Mouse (Mus musculus): ENCODE results near the gene Gne. TPM values are rescaled to one million over a fixed set of nuclear protein-coding genes. Genes with fewer than 3 reads are reported as not detected.

Gne gene
- polyA plus RNA-seq, 1 experiment from 2014 or later, result 20.4 TPM

- peaks cover 35% of the 10 kb centered on the region for H3K4me1 ChIP-seq (replicated peaks)
- no peak overlapping the region for H3K27ac ChIP-seq
- H3K27me3 ChIP-seq, result peaks cover 27% of the 10 kb centered on the region
- WGBS, result 96% methylated on average over 4 of the region's 4 CpGs
- no peak overlapping the region for H3K9ac ChIP-seq (replicated peaks)
- no peak overlapping the region for H3K4me2 ChIP-seq (replicated peaks)
- H3K36me3 ChIP-seq, result peaks cover 24% of the 10 kb centered on the region
- no peak overlapping the region for H3K4me3 ChIP-seq (replicated peaks)
- no peak for ATAC-seq
- H3K9me3 ChIP-seq, result no peaks in the 10 kb centered on the region
These were observed 67.9 kb downstream of the Gne start for GRCm38 (mm10) chr4:44016071-44016470.

GRCm38 (mm10) chr4:44013391-44014070, 70.4 kb downstream of the Gne start:
- 32% methylated on average over 11 of the region's 11 CpGs for WGBS
- H3K27ac ChIP-seq, result no peak overlapping the region
- 0 out of 2 replicates have a peak, but pooled peaks cover 2% of the 10 kb centered on the region for H3K27me3 ChIP-seq
- no peaks in the 10 kb centered on the region for H3K36me3 ChIP-seq
- peak overlapping the region; percentile 99 for H3K4me2 ChIP-seq (replicated peaks)
- no peak for ATAC-seq
- H3K9me3 ChIP-seq, result no peaks in the 10 kb centered on the region
- peak overlapping the region; percentile 90 for H3K9ac ChIP-seq (replicated peaks)
- H3K4me1 ChIP-seq (replicated peaks), result peaks cover 37% of the 10 kb centered on the region
- H3K4me3 ChIP-seq (replicated peaks), result peak overlapping the region; percentile 76

GRCm38 (mm10) chr4:44012376-44013367, 71.3 kb downstream of the Gne start:
- under 1% methylated on average over 77 of the region's 77 CpGs for WGBS
- no peaks in the 10 kb centered on the region for H3K36me3 ChIP-seq
- peak; percentile 99 for ATAC-seq
- peaks cover 37% of the 10 kb centered on the region for H3K4me1 ChIP-seq (replicated peaks)
- 0 out of 2 replicates have a peak, but pooled peaks cover 2% of the 10 kb centered on the region for H3K27me3 ChIP-seq
- no peaks in the 10 kb centered on the region for H3K9me3 ChIP-seq
- peak overlapping the region; percentile 90 for H3K9ac ChIP-seq (replicated peaks)
- H3K4me3 ChIP-seq (replicated peaks), result peak overlapping the region; percentile 76
- peak overlapping the region; percentile 99 for H3K4me2 ChIP-seq (replicated peaks)
- peak overlapping the region; percentile 75 for H3K27ac ChIP-seq

DNA sequence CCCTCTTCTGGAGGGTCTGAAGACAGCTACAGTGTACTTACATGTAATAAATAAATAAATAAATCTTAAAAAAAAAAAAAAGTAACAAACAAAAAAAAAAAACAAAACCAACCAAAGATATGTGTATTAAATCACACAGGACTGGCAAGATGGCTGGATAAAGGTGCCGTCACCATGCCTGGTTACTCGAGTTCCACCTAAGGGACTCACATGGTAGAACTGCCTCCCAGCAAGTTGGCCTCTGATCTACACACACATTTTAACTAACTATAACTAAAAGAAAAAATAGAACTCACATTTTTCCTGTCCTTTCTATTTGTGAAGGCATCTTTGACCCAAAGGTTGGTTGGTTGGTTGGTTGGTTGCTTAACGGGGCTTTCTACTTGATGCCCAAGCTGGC, 72.2 kb downstream of the Gne start:
- Histone ChIP-seq H3K4me2 (replicated peaks) (peak overlapping the region; percentile 99), H3K36me3 (no peaks in the 10 kb centered on the region), H3K9me3 (no peaks in the 10 kb centered on the region), H3K4me3 (replicated peaks) (peak overlapping the region; percentile 76), H3K27me3 (0 out of 2 replicates have a peak, but pooled peaks cover 2% of the 10 kb centered on the region), H3K9ac (replicated peaks) (peak overlapping the region; percentile 69), H3K4me1 (replicated peaks) (peaks cover 37% of the 10 kb centered on the region), H3K27ac (peak overlapping the region; percentile 75; the same call in 1 of the 2 replicates)
- no peak for ATAC-seq
- WGBS, result 74% methylated on average over 3 of the region's 3 CpGs

DNA sequence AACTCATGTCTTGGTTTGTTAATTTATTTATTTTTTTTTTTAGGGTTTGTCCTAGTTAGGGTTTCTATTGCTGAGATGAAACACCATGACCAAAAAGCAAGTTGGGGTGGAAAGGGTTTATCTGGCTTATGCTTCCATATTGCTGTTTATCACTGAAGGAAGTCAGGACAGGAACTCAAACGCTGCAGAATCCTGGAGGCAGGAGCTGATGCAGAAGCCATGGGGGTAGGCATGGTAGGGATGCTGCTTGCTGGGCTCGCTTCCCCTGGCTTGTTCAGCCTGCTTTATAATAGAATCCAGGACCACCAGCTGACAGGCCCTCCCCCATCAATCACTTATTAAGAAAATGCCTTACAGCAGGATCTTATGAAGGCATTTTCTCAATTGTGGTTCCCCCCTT, 73.1 kb downstream of the Gne start:
- WGBS, result 46% methylated on average over 2 of the region's 2 CpGs
- Histone ChIP-seq H3K4me3 (replicated peaks) (no peak overlapping the region), H3K9ac (replicated peaks) (no peak overlapping the region), H3K36me3 (no peaks in the 10 kb centered on the region), H3K27ac (no peak overlapping the region), H3K9me3 (no peaks in the 10 kb centered on the region), H3K4me1 (replicated peaks) (peaks cover 33% of the 10 kb centered on the region), H3K4me2 (replicated peaks) (no peak overlapping the region), H3K27me3 (no peaks in the 10 kb centered on the region)
- no peak for ATAC-seq

DNA sequence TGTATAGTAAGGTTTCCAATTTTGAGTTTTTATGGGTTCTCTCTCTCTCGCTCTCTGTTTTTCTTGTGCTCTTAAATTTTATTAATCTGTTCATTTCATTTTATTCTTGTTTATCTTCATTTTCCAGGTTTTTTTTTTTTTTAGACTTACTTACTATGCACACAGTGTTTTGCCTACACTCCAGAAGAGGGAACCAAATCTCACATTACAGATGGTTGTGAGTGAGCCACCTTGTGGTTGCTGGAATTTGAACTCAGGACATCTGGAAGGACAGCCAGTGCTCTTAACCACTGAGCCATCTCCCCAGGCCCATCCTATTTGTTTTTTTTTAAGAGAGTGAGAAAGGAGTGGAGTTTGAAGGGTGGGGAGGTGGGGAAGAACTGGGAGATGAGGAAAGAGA, 73.8 kb downstream of the Gne start:
- Histone ChIP-seq H3K9me3 (no peaks in the 10 kb centered on the region), H3K36me3 (no peaks in the 10 kb centered on the region), H3K4me2 (replicated peaks) (no peak overlapping the region), H3K27me3 (no peaks in the 10 kb centered on the region), H3K4me1 (replicated peaks) (peaks cover 30% of the 10 kb centered on the region), H3K4me3 (replicated peaks) (no peak overlapping the region), H3K9ac (replicated peaks) (no peak overlapping the region), H3K27ac (no peak overlapping the region)
- WGBS, result 97% methylated on average over 1 of the region's 1 CpGs
- no peak for ATAC-seq

- WGBS, result 73% methylated on average over 3 of the region's 3 CpGs
- Histone ChIP-seq H3K9ac (replicated peaks) (no peak overlapping the region), H3K9me3 (no peaks in the 10 kb centered on the region), H3K27ac (no peak overlapping the region), H3K27me3 (0 out of 2 replicates have a peak, but pooled peaks cover 3% of the 10 kb centered on the region), H3K36me3 (no peaks in the 10 kb centered on the region), H3K4me1 (replicated peaks) (no peaks in the 10 kb centered on the region), H3K4me3 (replicated peaks) (no peak overlapping the region), H3K4me2 (replicated peaks) (no peak overlapping the region)
- no peak for ATAC-seq
These were observed 79.2 kb downstream of the Gne start for GRCm38 (mm10) chr4:44004623-44005409.

DNA sequence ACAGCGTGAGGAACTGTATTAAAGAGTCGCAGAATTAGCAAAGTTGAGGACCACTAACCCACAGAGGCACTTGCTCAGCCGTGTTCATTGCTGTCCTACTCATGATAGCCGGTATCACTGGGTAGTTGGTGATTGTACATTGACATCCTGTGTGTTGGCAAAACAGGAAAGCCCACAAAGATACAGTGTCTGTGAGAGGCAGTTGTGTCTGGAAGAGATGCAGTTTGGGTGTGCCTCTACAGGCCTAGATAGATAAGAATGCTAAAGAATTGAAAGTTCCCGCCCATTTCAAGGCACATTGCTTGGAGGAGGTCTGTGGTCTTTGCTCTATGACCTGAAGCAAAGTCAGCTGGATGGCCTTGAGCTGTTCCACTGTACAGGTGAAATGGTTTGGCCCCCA, 79.9 kb downstream of the Gne start, which contains the start of gene Clta:
Gene Clta (plus strand): TSS at position 327 of the 400 bp plus-strand sequence.
- H3K4me1 ChIP-seq (replicated peaks), result no peaks in the 10 kb centered on the region
- no peak within 1 kb of the TSS for H3K4me2 ChIP-seq (replicated peaks)
- no peaks in the 10 kb centered on the region for H3K36me3 ChIP-seq
- 0 out of 2 replicates have a peak, but pooled peaks cover 3% of the 10 kb centered on the region for H3K27me3 ChIP-seq
- H3K27ac ChIP-seq, result no peak within 1 kb of the TSS
- WGBS, result 93% methylated on average over 5 of the region's 5 CpGs
- ATAC-seq, result no peak
- H3K9me3 ChIP-seq, result no peaks in the 10 kb centered on the region
- no peak within 1 kb of the TSS for H3K9ac ChIP-seq (replicated peaks)
- H3K4me3 ChIP-seq (replicated peaks), result no peak within 1 kb of the TSS

DNA sequence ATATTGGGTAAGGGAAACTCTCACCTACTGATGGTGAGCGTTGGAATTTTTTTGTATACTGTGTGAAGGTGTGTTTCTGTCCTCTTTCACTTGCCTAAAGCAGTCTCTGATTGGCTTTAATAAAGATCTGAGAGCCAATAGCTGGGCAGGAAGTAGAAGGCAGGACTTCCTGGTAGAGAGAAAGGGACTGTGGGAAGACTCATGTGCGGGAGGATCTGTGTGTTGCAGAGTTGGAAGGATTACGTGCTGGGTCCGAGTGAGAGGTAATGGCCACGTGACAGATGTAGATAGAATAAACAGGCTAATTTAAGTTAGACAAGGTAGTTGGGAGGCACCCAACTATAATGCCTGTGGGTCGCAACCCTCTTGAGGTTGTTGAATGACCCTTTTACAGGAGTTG, 80.4 kb downstream of the Gne start:
- Histone ChIP-seq H3K27me3 (0 out of 2 replicates have a peak, but pooled peaks cover 3% of the 10 kb centered on the region), H3K9me3 (no peaks in the 10 kb centered on the region), H3K4me3 (replicated peaks) (no peak overlapping the region), H3K4me1 (replicated peaks) (no peaks in the 10 kb centered on the region), H3K27ac (no peak overlapping the region), H3K4me2 (replicated peaks) (no peak overlapping the region), H3K9ac (replicated peaks) (no peak overlapping the region), H3K36me3 (no peaks in the 10 kb centered on the region)
- no peak for ATAC-seq
- WGBS, result 87% methylated on average over 6 of the region's 6 CpGs

- Histone ChIP-seq H3K4me1 (replicated peaks) (no peaks in the 10 kb centered on the region), H3K27ac (no peak overlapping the region), H3K4me2 (replicated peaks) (no peak overlapping the region), H3K36me3 (no peaks in the 10 kb centered on the region), H3K9me3 (no peaks in the 10 kb centered on the region), H3K27me3 (no peaks in the 10 kb centered on the region), H3K9ac (replicated peaks) (no peak overlapping the region), H3K4me3 (replicated peaks) (no peak overlapping the region)
- WGBS, result 79% methylated on average over 2 of the region's 2 CpGs
- ATAC-seq, result no peak
These were observed 89.6 kb downstream of the Gne start for GRCm38 (mm10) chr4:43994342-43994741.

- H3K9ac ChIP-seq (replicated peaks), result no peak overlapping the region
- no peak for ATAC-seq
- H3K9me3 ChIP-seq, result no peaks in the 10 kb centered on the region
- no peaks in the 10 kb centered on the region for H3K4me1 ChIP-seq (replicated peaks)
- no peaks in the 10 kb centered on the region for H3K36me3 ChIP-seq
- H3K4me2 ChIP-seq (replicated peaks), result no peak overlapping the region
- H3K27me3 ChIP-seq, result no peaks in the 10 kb centered on the region
- no peak overlapping the region for H3K27ac ChIP-seq
- no peak overlapping the region for H3K4me3 ChIP-seq (replicated peaks)
- 93% methylated on average over 11 of the region's 11 CpGs for WGBS
These were observed 90.9 kb downstream of the Gne start for GRCm38 (mm10) chr4:43993072-43993471.

Data from midbrain, embryonic 13.5 days (tissue).